Mouse (Mus musculus): ENCODE data around the gene Agmo. TPM values are rescaled to one million over a fixed set of nuclear protein-coding genes. Genes with fewer than 3 reads are reported as not detected.

Agmo gene
- polyA plus RNA-seq, 1 experiment from 2014 or later = 0.63 TPM

DNA sequence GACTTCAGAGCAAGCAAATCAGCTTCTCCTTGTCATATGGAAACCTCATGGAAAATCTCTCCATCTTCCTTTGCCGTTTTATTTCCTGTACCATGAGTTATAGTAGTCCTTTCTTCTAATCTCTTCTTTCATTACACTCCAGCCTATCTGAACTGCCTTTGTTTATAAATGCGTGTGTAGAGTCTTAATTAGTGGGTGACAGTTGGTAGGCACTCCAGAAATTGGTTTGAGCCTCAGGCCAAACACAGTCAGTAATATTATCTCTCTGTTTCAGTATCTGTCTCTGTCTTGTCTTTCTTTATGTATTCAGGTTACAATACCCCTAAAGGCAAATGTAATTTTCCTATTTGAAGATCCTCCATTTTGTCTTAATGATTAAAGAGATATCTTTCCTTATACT lies 208.2 kb downstream of the Agmo start:
- H3K9ac ChIP-seq (ENCODE audit: low read length) = no peak overlapping the region
- H3K36me3 ChIP-seq (ENCODE audit: control insufficient read depth, insufficient read depth, low read length) = no peaks in the 10 kb centered on the region
- ATAC-seq (ENCODE audit: insufficient number of reproducible peaks, low FRiP score, low TSS enrichment, low read depth) (no peak), DNase-seq (ENCODE audit: low spot score) (no peak)
- no peaks in the 10 kb centered on the region for H3K4me1 ChIP-seq (ENCODE audit: control insufficient read depth, insufficient read depth, low read length)
- H3K9me3 ChIP-seq (ENCODE audit: control insufficient read depth, low read length) = no peaks in the 10 kb centered on the region
- H3K4me2 ChIP-seq (ENCODE audit: low read depth, severe bottlenecking) = no peak overlapping the region
- H3K4me3 ChIP-seq (ENCODE audit: low read depth, low read length) = no peak overlapping the region
- 28% methylated on average over 2 of the region's 2 CpGs for WGBS
- H3K27me3 ChIP-seq (ENCODE audit: control insufficient read depth, insufficient read depth, low read length) = no peaks in the 10 kb centered on the region
- no peak overlapping the region for H3K27ac ChIP-seq (replicated peaks; ENCODE audit: low read depth, low read length)

- no peak overlapping the region for H3K9ac ChIP-seq (ENCODE audit: low read length)
Measured at GRCm38 (mm10) chr12:37450366-37451156, 209.1 kb downstream of the Agmo start.

DNA sequence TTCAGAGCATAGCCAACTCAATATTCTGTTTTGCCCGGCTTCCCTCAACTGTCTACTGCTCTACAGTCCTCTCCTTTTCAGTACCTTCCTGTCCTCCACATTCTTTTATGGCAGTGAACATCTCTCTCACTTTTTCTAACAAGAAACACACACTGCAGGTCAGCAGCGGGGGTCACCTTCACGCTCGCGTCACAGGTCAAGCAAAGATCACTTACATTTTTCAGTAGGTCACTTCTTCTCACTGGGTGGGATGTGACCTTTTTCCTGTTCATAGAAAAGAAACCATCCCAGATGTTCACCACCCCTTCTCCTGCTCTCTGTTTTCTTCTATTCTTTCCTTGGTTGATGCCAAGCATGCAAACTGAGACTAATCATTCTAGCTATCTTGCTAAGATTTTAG lies 230.2 kb downstream of the Agmo start:
- 33% methylated on average over 5 of the region's 5 CpGs for WGBS
- ATAC-seq (ENCODE audit: insufficient number of reproducible peaks, low FRiP score, low TSS enrichment, low read depth) = no peak
- peak; percentile 27 for DNase-seq (ENCODE audit: low spot score)

More at GRCm38 (mm10) chr12:37450366-37451156, 209.1 kb downstream of the Agmo start:
- no peaks in the 10 kb centered on the region for H3K4me1 ChIP-seq (ENCODE audit: control insufficient read depth, insufficient read depth, low read length)
- no peak overlapping the region for H3K4me3 ChIP-seq (ENCODE audit: low read depth, low read length)
- H3K9me3 ChIP-seq (ENCODE audit: control insufficient read depth, low read length) = no peaks in the 10 kb centered on the region
- no peak overlapping the region for H3K27ac ChIP-seq (replicated peaks; ENCODE audit: low read depth, low read length)
- H3K4me2 ChIP-seq (ENCODE audit: low read depth, severe bottlenecking) = no peak overlapping the region
- no peaks in the 10 kb centered on the region for H3K36me3 ChIP-seq (ENCODE audit: control insufficient read depth, insufficient read depth, low read length)
- WGBS = 14% methylated on average over 6 of the region's 6 CpGs
- DNase-seq (ENCODE audit: low spot score) = peak; percentile 83
- H3K27me3 ChIP-seq (ENCODE audit: control insufficient read depth, insufficient read depth, low read length) = no peaks in the 10 kb centered on the region
- ATAC-seq (ENCODE audit: insufficient number of reproducible peaks, low FRiP score, low TSS enrichment, low read depth) = no peak

DNA sequence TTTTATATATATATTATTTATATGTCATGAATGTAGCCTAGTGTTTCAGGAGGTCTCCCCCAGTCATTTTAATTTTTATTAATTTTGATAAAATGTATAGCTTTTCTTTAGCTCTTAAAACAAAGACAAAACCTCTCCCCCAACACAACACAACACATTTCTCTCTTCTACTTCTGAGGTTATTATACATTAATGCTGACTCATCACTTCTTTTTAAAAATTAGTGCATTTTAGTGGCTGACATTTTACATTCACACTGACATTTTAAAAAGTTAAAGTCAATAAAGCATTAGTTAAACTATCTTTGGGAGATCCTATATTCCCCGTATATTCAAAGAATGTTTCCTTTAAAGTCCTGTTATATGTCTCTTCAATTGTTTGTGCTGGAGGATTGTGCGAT lies 235.4 kb downstream of the Agmo start:
- Histone ChIP-seq H3K36me3 (ENCODE audit: control insufficient read depth, insufficient read depth, low read length) (no peaks in the 10 kb centered on the region), H3K4me3 (ENCODE audit: low read depth, low read length) (no peak overlapping the region), H3K9me3 (ENCODE audit: control insufficient read depth, low read length) (no peaks in the 10 kb centered on the region), H3K27ac (replicated peaks; ENCODE audit: low read depth, low read length) (no peak overlapping the region), H3K4me2 (ENCODE audit: low read depth, severe bottlenecking) (no peak overlapping the region), H3K9ac (ENCODE audit: low read length) (no peak overlapping the region), H3K4me1 (ENCODE audit: control insufficient read depth, insufficient read depth, low read length) (no peaks in the 10 kb centered on the region), H3K27me3 (ENCODE audit: control insufficient read depth, insufficient read depth, low read length) (no peaks in the 10 kb centered on the region)
- WGBS = 89% methylated on average over 2 of the region's 2 CpGs
- DNase-seq (ENCODE audit: low spot score) (no peak), ATAC-seq (ENCODE audit: insufficient number of reproducible peaks, low FRiP score, low TSS enrichment, low read depth) (no peak)

More for the DNA sequence above, 230.2 kb downstream of the Agmo start:
- Histone ChIP-seq H3K9me3 (ENCODE audit: control insufficient read depth, low read length) (no peaks in the 10 kb centered on the region), H3K4me2 (ENCODE audit: low read depth, severe bottlenecking) (no peak overlapping the region), H3K27ac (replicated peaks; ENCODE audit: low read depth, low read length) (no peak overlapping the region), H3K4me1 (ENCODE audit: control insufficient read depth, insufficient read depth, low read length) (no peaks in the 10 kb centered on the region), H3K36me3 (ENCODE audit: control insufficient read depth, insufficient read depth, low read length) (no peaks in the 10 kb centered on the region), H3K27me3 (ENCODE audit: control insufficient read depth, insufficient read depth, low read length) (no peaks in the 10 kb centered on the region), H3K4me3 (ENCODE audit: low read depth, low read length) (no peak overlapping the region), H3K9ac (ENCODE audit: low read length) (no peak overlapping the region)

GRCm38 (mm10) chr12:37487991-37488390 lies 246.6 kb downstream of the Agmo start:
- no peaks in the 10 kb centered on the region for H3K9me3 ChIP-seq (ENCODE audit: control insufficient read depth, low read length)
- no peak overlapping the region for H3K9ac ChIP-seq (ENCODE audit: low read length)
- DNase-seq (ENCODE audit: low spot score) (no peak), ATAC-seq (ENCODE audit: insufficient number of reproducible peaks, low FRiP score, low TSS enrichment, low read depth) (no peak)
- H3K4me3 ChIP-seq (ENCODE audit: low read depth, low read length) = no peak overlapping the region
- no peaks in the 10 kb centered on the region for H3K36me3 ChIP-seq (ENCODE audit: control insufficient read depth, insufficient read depth, low read length)
- WGBS = 90% methylated on average over 3 of the region's 3 CpGs
- no peaks in the 10 kb centered on the region for H3K4me1 ChIP-seq (ENCODE audit: control insufficient read depth, insufficient read depth, low read length)
- H3K4me2 ChIP-seq (ENCODE audit: low read depth, severe bottlenecking) = no peak overlapping the region
- H3K27me3 ChIP-seq (ENCODE audit: control insufficient read depth, insufficient read depth, low read length) = no peaks in the 10 kb centered on the region
- no peak overlapping the region for H3K27ac ChIP-seq (replicated peaks; ENCODE audit: low read depth, low read length)

- H3K4me1 ChIP-seq (ENCODE audit: control insufficient read depth, insufficient read depth, low read length) = no peaks in the 10 kb centered on the region
- no peak overlapping the region for H3K27ac ChIP-seq (replicated peaks; ENCODE audit: low read depth, low read length)
- DNase-seq (ENCODE audit: low spot score) (no peak), ATAC-seq (ENCODE audit: insufficient number of reproducible peaks, low FRiP score, low TSS enrichment, low read depth) (no peak)
- H3K36me3 ChIP-seq (ENCODE audit: control insufficient read depth, insufficient read depth, low read length) = no peaks in the 10 kb centered on the region
- no peaks in the 10 kb centered on the region for H3K9me3 ChIP-seq (ENCODE audit: control insufficient read depth, low read length)
- no peaks in the 10 kb centered on the region for H3K27me3 ChIP-seq (ENCODE audit: control insufficient read depth, insufficient read depth, low read length)
- 80% methylated on average over 3 of the region's 3 CpGs for WGBS
- H3K4me3 ChIP-seq (ENCODE audit: low read depth, low read length) = no peak overlapping the region
- no peak overlapping the region for H3K4me2 ChIP-seq (ENCODE audit: low read depth, severe bottlenecking)
- H3K9ac ChIP-seq (ENCODE audit: low read length) = no peak overlapping the region
Measured at GRCm38 (mm10) chr12:37498871-37499270, 257.4 kb downstream of the Agmo start.

DNA sequence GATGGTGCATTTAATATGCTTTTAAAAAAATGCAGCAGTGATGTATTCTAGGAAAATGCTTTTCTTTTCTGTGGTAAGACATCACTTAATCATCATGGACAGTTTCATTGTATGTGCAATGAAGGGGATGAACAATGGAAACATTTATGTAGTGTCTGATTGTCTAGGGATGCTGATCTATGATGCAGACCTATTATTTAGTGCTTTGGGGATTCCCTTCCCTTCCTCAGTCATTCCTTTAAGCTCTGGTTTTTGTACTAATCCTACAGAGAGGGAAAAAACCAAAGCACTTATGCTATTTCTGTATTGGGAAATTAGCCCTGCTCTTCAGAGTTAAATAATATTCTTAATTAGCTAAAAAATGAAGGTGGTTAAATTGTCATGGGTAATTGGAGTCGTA lies 266.0 kb downstream of the Agmo start:
- no peaks in the 10 kb centered on the region for H3K4me1 ChIP-seq (ENCODE audit: control insufficient read depth, insufficient read depth, low read length)
- H3K4me2 ChIP-seq (ENCODE audit: low read depth, severe bottlenecking) = no peak overlapping the region
- no peaks in the 10 kb centered on the region for H3K27me3 ChIP-seq (ENCODE audit: control insufficient read depth, insufficient read depth, low read length)
- H3K9ac ChIP-seq (ENCODE audit: low read length) = no peak overlapping the region
- ATAC-seq (ENCODE audit: insufficient number of reproducible peaks, low FRiP score, low TSS enrichment, low read depth) (no peak), DNase-seq (ENCODE audit: low spot score) (no peak)
- H3K9me3 ChIP-seq (ENCODE audit: control insufficient read depth, low read length) = no peaks in the 10 kb centered on the region
- H3K27ac ChIP-seq (replicated peaks; ENCODE audit: low read depth, low read length) = no peak overlapping the region
- H3K36me3 ChIP-seq (ENCODE audit: control insufficient read depth, insufficient read depth, low read length) = no peaks in the 10 kb centered on the region
- 81% methylated on average over 1 of the region's 1 CpGs for WGBS
- H3K4me3 ChIP-seq (ENCODE audit: low read depth, low read length) = no peak overlapping the region

- Histone ChIP-seq H3K27me3 (ENCODE audit: control insufficient read depth, insufficient read depth, low read length) (no peaks in the 10 kb centered on the region), H3K27ac (replicated peaks; ENCODE audit: low read depth, low read length) (no peak overlapping the region), H3K4me3 (ENCODE audit: low read depth, low read length) (no peak overlapping the region), H3K4me1 (ENCODE audit: control insufficient read depth, insufficient read depth, low read length) (no peaks in the 10 kb centered on the region), H3K36me3 (ENCODE audit: control insufficient read depth, insufficient read depth, low read length) (no peaks in the 10 kb centered on the region), H3K9me3 (ENCODE audit: control insufficient read depth, low read length) (no peaks in the 10 kb centered on the region), H3K4me2 (ENCODE audit: low read depth, severe bottlenecking) (no peak overlapping the region), H3K9ac (ENCODE audit: low read length) (no peak overlapping the region)
- DNase-seq (ENCODE audit: low spot score) (no peak), ATAC-seq (ENCODE audit: insufficient number of reproducible peaks, low FRiP score, low TSS enrichment, low read depth) (no peak)
- WGBS = 55% methylated on average over 2 of the region's 2 CpGs
Measured at GRCm38 (mm10) chr12:37507826-37508225, 266.4 kb downstream of the Agmo start.

GRCm38 (mm10) chr12:37521772-37522171 lies 280.3 kb downstream of the Agmo start:
- Histone ChIP-seq H3K27ac (replicated peaks; ENCODE audit: low read depth, low read length) (no peak overlapping the region), H3K27me3 (ENCODE audit: control insufficient read depth, insufficient read depth, low read length) (no peaks in the 10 kb centered on the region), H3K4me3 (ENCODE audit: low read depth, low read length) (no peak overlapping the region), H3K9ac (ENCODE audit: low read length) (no peak overlapping the region), H3K9me3 (ENCODE audit: control insufficient read depth, low read length) (no peaks in the 10 kb centered on the region), H3K4me2 (ENCODE audit: low read depth, severe bottlenecking) (no peak overlapping the region), H3K4me1 (ENCODE audit: control insufficient read depth, insufficient read depth, low read length) (no peaks in the 10 kb centered on the region), H3K36me3 (ENCODE audit: control insufficient read depth, insufficient read depth, low read length) (no peaks in the 10 kb centered on the region)
- DNase-seq (ENCODE audit: low spot score) (no peak), ATAC-seq (ENCODE audit: insufficient number of reproducible peaks, low FRiP score, low TSS enrichment, low read depth) (no peak)
- 94% methylated on average over 1 of the region's 1 CpGs for WGBS

All from limb, embryonic 11.5 days (tissue).